Mouse (Mus musculus) spleen, adult 2 months (tissue): ENCODE measurements around the gene Prkaca.

ENCODE experiments used
- CTCF ChIP-seq: fragments of 200-500 bp; IDR thresholded peaks from 2 replicates; pipeline ENCODE4 v1.5.1; 2011; ENCODE audit warnings: mild to moderate bottlenecking, inconsistent platforms; ENCODE audit not compliant: insufficient read depth, insufficient read length, insufficient replicate concordance; ENCODE audit errors: extremely low read depth
- POLR2A ChIP-seq: fragments of 200-500 bp; IDR thresholded peaks from 2 replicates; pipeline ENCODE4 v1.6.1; 2011; ENCODE audit warnings: low read depth, low read length, inconsistent platforms

GRCm38 (mm10) chr8:84042948-84043342, 70.2 kb downstream of the Prkaca start:
- TF ChIP-seq POLR2A (no peak), CTCF (no peak)
